Mouse (Mus musculus): ENCODE measurements around the gene Gsta4. TPM values are rescaled to one million over a fixed set of nuclear protein-coding genes. Genes with fewer than 3 reads are reported as not detected.
"Not testable (repeated sequence)": the region's sequence is repeated elsewhere in the genome, so short reads cannot be mapped to it uniquely, and the experiment has no call there.

The Gsta4 gene
- 69.1 and 106 TPM in 2 replicates for polyA plus RNA-seq (2015; fragmentation: Nextera tagmentation; extraction: Ambion mirVana)

- WGBS: 94% methylated on average over 4 of the region's 7 CpGs
- H3K9ac ChIP-seq; H3K9me3 ChIP-seq (replicated peaks); H3K4me3 ChIP-seq (replicated peaks); H3K36me3 ChIP-seq; H3K4me1 ChIP-seq; H3K4me2 ChIP-seq (replicated peaks); H3K27me3 ChIP-seq; H3K27ac ChIP-seq (replicated peaks); ATAC-seq (ENCODE audit: insufficient number of reproducible peaks, low FRiP score, low TSS enrichment, low read depth): not testable (repeated sequence)
These were observed at the start of gene Gsta4 for GRCm38 (mm10) chr9:78182474-78182873. Gsta4 (plus strand) TSS chr9:78182774.

DNA sequence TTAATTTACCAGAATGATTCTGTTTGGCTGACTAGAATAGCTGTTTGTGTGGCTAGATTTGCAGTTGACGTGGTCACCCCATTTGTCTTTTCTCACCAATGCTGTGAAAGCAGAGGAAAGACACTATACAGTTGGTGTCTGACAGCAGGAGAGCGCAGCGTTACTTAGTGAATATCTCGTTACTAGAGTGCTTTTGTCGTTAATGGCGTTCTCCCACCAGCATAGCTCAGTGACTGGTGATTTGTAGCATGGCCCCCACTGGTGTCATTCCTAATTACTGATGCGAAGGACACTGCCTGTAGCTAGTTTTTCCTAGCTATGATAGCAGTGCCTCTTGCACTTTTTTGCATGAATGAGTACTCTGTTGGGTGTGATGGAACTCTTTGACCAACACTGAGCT, 46.9 kb upstream of the Gsta4 start:
- H3K36me3 ChIP-seq: peaks cover 43% of the 10 kb centered on the region
- no peaks in the 10 kb centered on the region for H3K4me1 ChIP-seq
- no peak overlapping the region for H3K27ac ChIP-seq (replicated peaks)
- H3K27me3 ChIP-seq: no peaks in the 10 kb centered on the region
- H3K9ac ChIP-seq: no peak overlapping the region
- no peak overlapping the region for H3K4me3 ChIP-seq (replicated peaks)
- no peaks in the 10 kb centered on the region for H3K9me3 ChIP-seq (replicated peaks)
- ATAC-seq (ENCODE audit: insufficient number of reproducible peaks, low FRiP score, low TSS enrichment, low read depth): no peak
- no peak overlapping the region for H3K4me2 ChIP-seq (replicated peaks)
- 85% methylated on average over 7 of the region's 7 CpGs for WGBS

- peaks cover 46% of the 10 kb centered on the region for H3K36me3 ChIP-seq
- H3K9ac ChIP-seq: no peak overlapping the region
- H3K27ac ChIP-seq (replicated peaks): no peak overlapping the region
- ATAC-seq (ENCODE audit: insufficient number of reproducible peaks, low FRiP score, low TSS enrichment, low read depth): no peak
- 0 out of 2 replicates have a peak, but pooled peaks cover 4% of the 10 kb centered on the region for H3K9me3 ChIP-seq (replicated peaks)
- no peak overlapping the region for H3K4me2 ChIP-seq (replicated peaks)
- WGBS: 77% methylated on average over 9 of the region's 9 CpGs
- H3K4me1 ChIP-seq: no peaks in the 10 kb centered on the region
- no peaks in the 10 kb centered on the region for H3K27me3 ChIP-seq
- no peak overlapping the region for H3K4me3 ChIP-seq (replicated peaks)
These were observed 44.4 kb upstream of the Gsta4 start for GRCm38 (mm10) chr9:78138044-78138676.

- H3K27ac ChIP-seq (replicated peaks): no peak overlapping the region
- peaks cover 44% of the 10 kb centered on the region for H3K36me3 ChIP-seq
- ATAC-seq (ENCODE audit: insufficient number of reproducible peaks, low FRiP score, low TSS enrichment, low read depth): no peak
- H3K9ac ChIP-seq: no peak overlapping the region
- no peak overlapping the region for H3K4me2 ChIP-seq (replicated peaks)
- 0 out of 2 replicates have a peak, but pooled peaks cover 4% of the 10 kb centered on the region for H3K9me3 ChIP-seq (replicated peaks)
- 87% methylated on average over 4 of the region's 4 CpGs for WGBS
- H3K27me3 ChIP-seq: no peaks in the 10 kb centered on the region
- no peak overlapping the region for H3K4me3 ChIP-seq (replicated peaks)
- H3K4me1 ChIP-seq: no peaks in the 10 kb centered on the region
These were observed 43.1 kb upstream of the Gsta4 start for GRCm38 (mm10) chr9:78139463-78139862.

DNA sequence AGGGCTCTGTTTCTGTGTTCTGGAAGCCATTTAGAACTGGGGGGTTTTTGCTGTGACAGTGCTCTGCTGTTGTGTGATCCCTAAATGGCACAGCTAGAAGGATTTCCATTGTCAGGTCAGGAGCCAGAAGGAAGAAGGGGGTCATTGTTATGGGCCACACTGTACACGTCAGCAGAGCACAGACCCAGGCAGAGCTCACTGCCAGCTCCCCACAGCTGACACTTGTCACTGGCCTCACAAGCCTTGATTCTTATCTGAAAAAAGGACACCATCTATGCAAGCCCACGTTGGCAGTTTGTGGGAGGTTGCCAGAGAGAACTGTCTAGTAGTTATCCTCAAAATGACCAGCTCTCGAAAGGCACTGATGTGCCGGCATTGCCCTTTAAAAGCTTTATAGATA, 36.5 kb upstream of the Gsta4 start:
- 65% methylated on average over 4 of the region's 4 CpGs for WGBS

DNA sequence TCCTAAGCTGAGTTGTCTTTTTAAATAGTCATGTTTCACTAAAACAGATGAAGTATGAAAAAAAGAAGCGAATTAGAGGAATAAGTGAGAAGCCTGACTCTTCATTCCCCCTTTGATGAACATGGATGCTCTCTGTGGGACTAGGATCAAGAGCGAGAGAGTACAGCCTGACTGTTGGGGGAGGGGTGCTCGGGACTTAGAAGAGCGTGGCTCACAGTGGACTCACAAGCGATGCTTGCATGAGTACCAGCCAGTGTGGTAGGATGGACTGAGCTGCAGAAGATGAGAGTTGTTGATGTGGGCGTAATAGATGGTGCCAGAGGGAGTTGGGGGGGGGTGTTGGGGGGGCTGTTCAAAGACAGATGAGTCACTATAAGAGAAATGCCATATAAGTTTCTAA, 35.9 kb upstream of the Gsta4 start:
- Histone ChIP-seq H3K4me2 (replicated peaks) (no peak overlapping the region), H3K4me1 (no peaks in the 10 kb centered on the region), H3K9me3 (replicated peaks) (0 out of 2 replicates have a peak, but pooled peaks cover 4% of the 10 kb centered on the region), H3K4me3 (replicated peaks) (no peak overlapping the region), H3K27ac (replicated peaks) (no peak overlapping the region), H3K9ac (no peak overlapping the region), H3K27me3 (no peaks in the 10 kb centered on the region), H3K36me3 (peaks cover 52% of the 10 kb centered on the region)
- WGBS: 76% methylated on average over 6 of the region's 6 CpGs
- ATAC-seq (ENCODE audit: insufficient number of reproducible peaks, low FRiP score, low TSS enrichment, low read depth): no peak

More for the DNA sequence above, 36.5 kb upstream of the Gsta4 start:
- no peak overlapping the region for H3K9ac ChIP-seq
- 0 out of 2 replicates have a peak, but pooled peaks cover 4% of the 10 kb centered on the region for H3K9me3 ChIP-seq (replicated peaks)
- no peaks in the 10 kb centered on the region for H3K27me3 ChIP-seq
- peaks cover 52% of the 10 kb centered on the region for H3K36me3 ChIP-seq
- no peak overlapping the region for H3K4me2 ChIP-seq (replicated peaks)
- H3K4me3 ChIP-seq (replicated peaks): no peak overlapping the region
- H3K4me1 ChIP-seq: no peaks in the 10 kb centered on the region
- ATAC-seq (ENCODE audit: insufficient number of reproducible peaks, low FRiP score, low TSS enrichment, low read depth): no peak
- H3K27ac ChIP-seq (replicated peaks): no peak overlapping the region

- H3K36me3 ChIP-seq: peaks cover 37% of the 10 kb centered on the region
- H3K9me3 ChIP-seq (replicated peaks): no peaks in the 10 kb centered on the region
- H3K4me1 ChIP-seq: no peaks in the 10 kb centered on the region
- H3K4me3 ChIP-seq (replicated peaks): no peak overlapping the region
- 78% methylated on average over 6 of the region's 6 CpGs for WGBS
- ATAC-seq (ENCODE audit: insufficient number of reproducible peaks, low FRiP score, low TSS enrichment, low read depth): no peak
- H3K27ac ChIP-seq (replicated peaks): no peak overlapping the region
- no peak overlapping the region for H3K9ac ChIP-seq
- no peaks in the 10 kb centered on the region for H3K27me3 ChIP-seq
- no peak overlapping the region for H3K4me2 ChIP-seq (replicated peaks)
These were observed 34.4 kb upstream of the Gsta4 start for GRCm38 (mm10) chr9:78148149-78148548.

DNA sequence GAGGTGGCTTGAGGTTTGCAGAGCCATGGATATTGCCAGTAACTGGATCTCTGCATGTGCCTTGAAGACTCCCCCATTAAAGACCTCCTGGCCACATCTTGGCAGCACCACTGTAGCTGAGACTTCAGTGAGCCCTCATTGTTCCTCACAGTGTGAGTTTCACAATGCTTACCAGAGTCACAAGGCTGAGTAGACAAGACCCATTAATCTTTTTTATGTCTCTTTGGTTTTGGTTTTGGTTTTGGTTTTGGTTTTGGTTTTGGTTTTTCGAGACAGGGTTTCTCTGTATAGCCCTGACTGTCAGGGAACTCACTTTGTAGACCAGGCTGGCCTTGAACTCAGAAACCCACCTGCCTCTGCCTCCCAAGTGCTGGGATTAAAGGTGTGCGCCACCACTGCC, 32.8 kb upstream of the Gsta4 start:
- H3K27me3 ChIP-seq; H3K4me2 ChIP-seq (replicated peaks); H3K4me3 ChIP-seq (replicated peaks); H3K9ac ChIP-seq; H3K9me3 ChIP-seq (replicated peaks); H3K27ac ChIP-seq (replicated peaks); H3K4me1 ChIP-seq; ATAC-seq (ENCODE audit: insufficient number of reproducible peaks, low FRiP score, low TSS enrichment, low read depth): not testable (repeated sequence)
- WGBS: 91% methylated on average over 2 of the region's 2 CpGs
- H3K36me3 ChIP-seq: peaks cover 33% of the 10 kb centered on the region

DNA sequence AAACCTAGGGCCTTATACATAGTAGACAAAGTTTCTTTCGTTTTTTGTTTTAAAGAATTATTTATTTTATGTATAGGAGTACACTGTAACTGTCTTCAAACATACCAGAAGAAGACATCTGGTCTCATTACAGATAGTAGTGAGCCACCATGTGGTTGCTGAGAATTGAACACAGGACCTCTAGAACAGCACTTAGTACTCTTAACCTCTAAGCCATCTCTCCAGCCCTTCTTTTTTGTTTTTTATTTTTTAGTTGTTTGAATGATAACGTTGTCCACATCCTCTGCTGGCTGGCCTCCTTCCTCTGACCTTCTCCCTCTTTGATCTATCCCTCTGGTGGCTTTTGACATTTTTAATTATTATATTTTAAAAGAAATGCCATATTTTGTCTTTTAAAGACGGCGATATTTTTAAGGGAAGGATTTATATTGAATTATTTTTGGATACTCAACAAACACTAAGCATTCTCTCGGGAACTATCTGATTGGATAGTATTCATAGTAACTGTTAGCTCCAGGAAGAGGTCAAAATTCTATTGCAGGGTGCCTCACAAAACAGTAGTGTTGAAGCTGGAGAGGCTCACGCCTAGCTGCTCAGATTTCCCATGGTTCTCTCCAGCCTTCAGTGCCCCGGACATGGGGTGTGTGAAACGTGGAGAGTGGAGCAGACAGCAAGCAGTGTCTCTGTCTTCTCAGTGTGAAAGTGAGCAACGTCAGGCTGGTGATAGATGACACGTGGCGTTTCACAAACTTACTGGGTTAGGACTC, 28.2 kb upstream of the Gsta4 start:
- Histone ChIP-seq H3K27ac (replicated peaks) (no peak overlapping the region), H3K4me1 (no peaks in the 10 kb centered on the region), H3K36me3 (peaks cover 59% of the 10 kb centered on the region), H3K4me3 (replicated peaks) (no peak overlapping the region), H3K9ac (no peak overlapping the region), H3K4me2 (replicated peaks) (no peak overlapping the region), H3K27me3 (no peaks in the 10 kb centered on the region), H3K9me3 (replicated peaks) (no peaks in the 10 kb centered on the region)
- WGBS: 83% methylated on average over 11 of the region's 11 CpGs
- no peak for ATAC-seq (ENCODE audit: insufficient number of reproducible peaks, low FRiP score, low TSS enrichment, low read depth)

DNA sequence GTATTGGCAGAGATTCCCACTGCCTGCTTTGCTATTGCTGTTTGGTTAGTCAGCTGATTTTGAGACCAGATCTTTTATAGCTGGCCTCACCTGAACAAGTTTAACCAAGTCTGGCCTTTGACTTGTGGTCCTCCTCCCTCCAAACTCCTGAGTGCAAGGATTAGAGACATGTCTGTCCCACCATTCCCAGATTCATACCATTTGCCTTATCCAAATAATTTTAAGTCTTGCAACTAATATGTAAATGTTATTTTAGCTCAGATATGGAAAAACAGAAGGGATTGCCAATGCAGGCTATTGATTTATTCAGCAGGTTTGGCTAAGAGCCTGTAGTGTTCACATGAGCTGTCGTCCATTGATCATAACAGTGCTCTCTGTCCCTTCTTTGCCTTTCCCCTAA, 25.4 kb upstream of the Gsta4 start:
- Histone ChIP-seq H3K27ac (replicated peaks) (no peak overlapping the region), H3K27me3 (no peaks in the 10 kb centered on the region), H3K4me1 (no peaks in the 10 kb centered on the region), H3K4me3 (replicated peaks) (no peak overlapping the region), H3K4me2 (replicated peaks) (no peak overlapping the region), H3K9me3 (replicated peaks) (no peaks in the 10 kb centered on the region), H3K36me3 (peaks cover 76% of the 10 kb centered on the region), H3K9ac (no peak overlapping the region)
- 92% methylated on average over 1 of the region's 1 CpGs for WGBS
- no peak for ATAC-seq (ENCODE audit: insufficient number of reproducible peaks, low FRiP score, low TSS enrichment, low read depth)

DNA sequence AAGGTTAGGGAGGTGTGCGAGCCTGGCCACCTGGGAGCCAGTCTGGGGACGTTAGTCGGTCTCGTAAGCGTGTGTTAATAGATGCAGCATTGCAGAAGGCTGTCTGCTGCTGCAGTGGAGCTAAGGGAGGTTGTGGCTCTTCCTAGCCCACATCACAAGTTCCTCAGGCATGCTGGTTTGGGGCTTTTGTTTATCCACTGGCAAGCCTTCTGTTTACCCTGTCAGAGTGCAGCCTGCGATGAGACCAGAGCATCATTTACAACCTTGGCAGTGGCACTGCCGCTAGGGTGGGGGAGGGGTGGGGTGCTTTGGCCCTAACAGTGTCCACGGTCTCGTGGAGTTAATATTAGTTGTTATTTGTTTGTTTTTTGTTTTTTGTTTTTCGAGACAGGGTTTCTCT, 19.3 kb upstream of the Gsta4 start:
- H3K4me2 ChIP-seq (replicated peaks): no peak overlapping the region
- H3K27me3 ChIP-seq: no peaks in the 10 kb centered on the region
- H3K9ac ChIP-seq: no peak overlapping the region
- no peaks in the 10 kb centered on the region for H3K4me1 ChIP-seq
- no peak for ATAC-seq (ENCODE audit: insufficient number of reproducible peaks, low FRiP score, low TSS enrichment, low read depth)
- no peaks in the 10 kb centered on the region for H3K9me3 ChIP-seq (replicated peaks)
- no peak overlapping the region for H3K27ac ChIP-seq (replicated peaks)
- peaks cover 77% of the 10 kb centered on the region for H3K36me3 ChIP-seq
- 86% methylated on average over 10 of the region's 10 CpGs for WGBS
- H3K4me3 ChIP-seq (replicated peaks): no peak overlapping the region
